Mouse (Mus musculus): ENCODE measurements around the gene Rapgef2.

DNA sequence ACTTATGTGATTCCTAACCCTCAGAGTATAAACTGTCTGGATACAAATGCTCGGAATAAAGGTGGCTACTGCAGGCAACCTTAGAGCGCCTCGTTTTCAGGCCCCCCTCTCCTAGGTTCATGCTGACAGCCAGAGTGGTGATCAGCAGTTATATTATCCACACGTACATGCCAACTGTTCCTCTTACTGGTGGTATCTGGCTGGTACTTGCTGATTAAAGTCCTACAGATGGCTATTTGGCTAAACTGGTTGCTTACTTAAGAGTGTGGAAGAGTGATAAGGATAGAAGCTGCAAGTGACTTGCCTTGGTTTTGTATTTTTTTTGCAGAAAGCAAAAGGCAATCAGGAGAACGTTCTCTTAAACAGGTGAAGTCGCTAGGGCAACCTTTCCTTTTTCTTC is 224.9 kb downstream of the Rapgef2 start:
- TF ChIP-seq GATA1 (IDR thresholded peaks at IDR 0.05; ENCODE audit: borderline replicate concordance, low read length) (no peak), FLI1 (IDR thresholded peaks at IDR 0.05; ENCODE audit: low read length) (no peak)

Data from megakaryocyte, embryonic 14.5 days (primary cell).